Mouse (Mus musculus): ENCODE measurements at regions not wholly inside any gene's neighbourhood (a gene's known extent, or its start where the extent isn't known, plus 50 kb on each side); places are given as distances from the start of the nearest gene placed in this dataset.
A peak's percentile ranks its signal among the peaks of the same experiment; 100 is the strongest.

DNA sequence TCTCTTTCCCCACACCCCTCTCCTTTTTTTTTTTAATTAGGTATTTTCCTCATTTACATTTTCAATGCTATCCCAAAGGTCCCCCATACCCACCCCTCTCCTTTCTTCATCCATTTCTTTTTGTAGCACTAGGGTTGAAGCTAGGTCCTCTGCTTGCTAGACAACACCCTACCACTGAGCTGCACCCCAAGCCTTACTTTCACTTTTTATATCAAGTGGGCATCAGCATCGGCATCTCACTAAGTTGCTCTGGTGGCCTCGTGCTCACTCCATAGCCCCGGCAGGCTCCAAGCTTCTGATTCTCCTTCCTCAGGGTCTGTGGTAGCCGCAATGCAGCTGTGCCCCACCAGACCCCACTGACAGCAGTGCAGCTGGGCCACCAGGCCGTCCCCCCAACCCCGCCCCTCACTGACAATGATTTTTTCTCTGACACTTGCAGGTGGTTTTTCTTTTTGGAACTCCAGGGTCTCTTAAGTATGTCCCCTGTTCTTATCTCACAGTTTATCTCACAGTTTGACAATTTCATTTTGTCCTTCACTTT is 77.5 kb downstream of the Nufip1 start:
- 82% methylated on average over 6 of the region's 6 CpGs for WGBS
- DNase-seq (ENCODE audit: low spot score) = no peak

DNA sequence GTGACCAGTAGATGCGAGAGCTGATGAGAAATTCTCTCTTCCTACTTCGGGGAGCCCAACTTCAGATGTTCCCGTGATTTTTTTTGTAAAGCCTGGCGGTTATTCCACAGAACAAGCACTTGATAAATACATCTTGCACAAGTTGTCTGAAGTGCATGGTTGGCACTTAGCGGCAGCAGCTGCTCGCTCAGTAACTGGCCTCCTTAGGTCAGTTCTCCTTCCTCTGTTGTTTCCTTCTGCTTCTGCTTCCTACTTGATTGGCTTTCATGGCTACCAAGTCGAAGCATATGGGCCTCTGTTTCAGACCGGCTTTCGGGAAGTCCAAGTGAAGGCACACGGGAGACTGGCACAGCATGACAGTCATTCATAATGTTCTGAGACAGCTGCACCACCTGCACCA is 84.6 kb downstream of the Nufip1 start:
- Histone ChIP-seq H3K4me1 (replicated peaks; ENCODE audit: control insufficient read depth, insufficient read depth, low read length) (no peaks in the 10 kb centered on the region), H3K27me3 (replicated peaks; ENCODE audit: control insufficient read depth, insufficient read depth, low read length) (no peaks in the 10 kb centered on the region), H3K27ac (ENCODE audit: low read depth, low read length) (no peak overlapping the region), H3K36me3 (ENCODE audit: control insufficient read depth, insufficient read depth, low read length) (no peaks in the 10 kb centered on the region), H3K9me3 (ENCODE audit: control insufficient read depth, low read length) (no peaks in the 10 kb centered on the region), H3K4me3 (ENCODE audit: low read depth, low read length) (no peak overlapping the region), H3K9ac (ENCODE audit: low read depth, low read length) (no peak overlapping the region), H3K4me2 (no peak overlapping the region)
- ATAC-seq (replicated peaks; ENCODE audit: low FRiP score) = no peak
- 62% methylated on average over 10 of the region's 10 CpGs for WGBS
- no peak for DNase-seq (ENCODE audit: low spot score)

More for the DNA sequence above, 77.5 kb downstream of the Nufip1 start:
- Histone ChIP-seq H3K4me3 (ENCODE audit: low read depth, low read length) (no peak overlapping the region), H3K9ac (ENCODE audit: low read depth, low read length) (no peak overlapping the region), H3K4me2 (no peak overlapping the region), H3K27ac (ENCODE audit: low read depth, low read length) (no peak overlapping the region), H3K9me3 (ENCODE audit: control insufficient read depth, low read length) (no peaks in the 10 kb centered on the region), H3K4me1 (replicated peaks; ENCODE audit: control insufficient read depth, insufficient read depth, low read length) (no peaks in the 10 kb centered on the region), H3K36me3 (ENCODE audit: control insufficient read depth, insufficient read depth, low read length) (no peaks in the 10 kb centered on the region), H3K27me3 (replicated peaks; ENCODE audit: control insufficient read depth, insufficient read depth, low read length) (no peaks in the 10 kb centered on the region)
- ATAC-seq (replicated peaks; ENCODE audit: low FRiP score) = no peak

DNA sequence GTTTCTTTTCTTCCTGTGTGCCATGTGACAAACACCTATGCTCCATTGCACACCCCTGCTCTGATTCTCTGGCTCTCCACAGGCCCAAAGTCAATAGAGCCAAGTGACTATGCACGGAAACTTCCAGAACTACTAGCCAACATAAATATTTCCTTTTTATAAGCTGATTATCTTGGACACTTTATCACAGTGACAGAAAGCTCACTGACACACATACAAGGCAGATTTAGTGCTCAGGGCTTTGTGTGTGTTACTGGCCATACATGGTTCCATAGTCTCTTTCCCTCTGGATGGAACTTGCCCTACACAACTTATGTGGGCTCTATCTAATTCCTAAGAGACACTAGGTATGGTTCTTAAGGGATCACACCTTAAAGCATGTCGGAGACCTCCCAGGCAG is 86.7 kb downstream of the Nufip1 start:
- Histone ChIP-seq H3K27ac (ENCODE audit: low read depth, low read length) (no peak overlapping the region), H3K4me1 (replicated peaks; ENCODE audit: control insufficient read depth, insufficient read depth, low read length) (no peaks in the 10 kb centered on the region), H3K9ac (ENCODE audit: low read depth, low read length) (no peak overlapping the region), H3K4me2 (no peak overlapping the region), H3K9me3 (ENCODE audit: control insufficient read depth, low read length) (no peaks in the 10 kb centered on the region), H3K27me3 (replicated peaks; ENCODE audit: control insufficient read depth, insufficient read depth, low read length) (no peaks in the 10 kb centered on the region), H3K4me3 (ENCODE audit: low read depth, low read length) (no peak overlapping the region), H3K36me3 (ENCODE audit: control insufficient read depth, insufficient read depth, low read length) (no peaks in the 10 kb centered on the region)
- WGBS = 71% methylated on average over 2 of the region's 2 CpGs
- ATAC-seq (replicated peaks; ENCODE audit: low FRiP score) (no peak), DNase-seq (ENCODE audit: low spot score) (no peak)

GRCm38 (mm10) chr14:76198406-76198805 is 87.7 kb downstream of the Nufip1 start:
- ATAC-seq (replicated peaks; ENCODE audit: low FRiP score) (no peak), DNase-seq (ENCODE audit: low spot score) (no peak)
- no peaks in the 10 kb centered on the region for H3K9me3 ChIP-seq (ENCODE audit: control insufficient read depth, low read length)
- no peak overlapping the region for H3K9ac ChIP-seq (ENCODE audit: low read depth, low read length)
- 71% methylated on average over 5 of the region's 5 CpGs for WGBS
- no peaks in the 10 kb centered on the region for H3K36me3 ChIP-seq (ENCODE audit: control insufficient read depth, insufficient read depth, low read length)
- H3K4me3 ChIP-seq (ENCODE audit: low read depth, low read length) = no peak overlapping the region
- no peaks in the 10 kb centered on the region for H3K4me1 ChIP-seq (replicated peaks; ENCODE audit: control insufficient read depth, insufficient read depth, low read length)
- H3K4me2 ChIP-seq = no peak overlapping the region
- no peaks in the 10 kb centered on the region for H3K27me3 ChIP-seq (replicated peaks; ENCODE audit: control insufficient read depth, insufficient read depth, low read length)
- H3K27ac ChIP-seq (ENCODE audit: low read depth, low read length) = no peak overlapping the region

- Histone ChIP-seq H3K9ac (ENCODE audit: low read depth, low read length) (no peak overlapping the region), H3K4me1 (replicated peaks; ENCODE audit: control insufficient read depth, insufficient read depth, low read length) (no peaks in the 10 kb centered on the region), H3K4me2 (no peak overlapping the region), H3K9me3 (ENCODE audit: control insufficient read depth, low read length) (no peaks in the 10 kb centered on the region), H3K27me3 (replicated peaks; ENCODE audit: control insufficient read depth, insufficient read depth, low read length) (no peaks in the 10 kb centered on the region), H3K27ac (ENCODE audit: low read depth, low read length) (no peak overlapping the region), H3K36me3 (ENCODE audit: control insufficient read depth, insufficient read depth, low read length) (no peaks in the 10 kb centered on the region), H3K4me3 (ENCODE audit: low read depth, low read length) (no peak overlapping the region)
- 89% methylated on average over 4 of the region's 4 CpGs for WGBS
- DNase-seq (ENCODE audit: low spot score) = no peak
- no peak for ATAC-seq (replicated peaks; ENCODE audit: low FRiP score)
Measured at GRCm38 (mm10) chr14:76202595-76202994, 91.9 kb downstream of the Nufip1 start.

GRCm38 (mm10) chr14:76203135-76203534 is 92.4 kb downstream of the Nufip1 start:
- ATAC-seq (replicated peaks; ENCODE audit: low FRiP score) = no peak
- H3K36me3 ChIP-seq (ENCODE audit: control insufficient read depth, insufficient read depth, low read length) = no peaks in the 10 kb centered on the region
- no peak overlapping the region for H3K4me3 ChIP-seq (ENCODE audit: low read depth, low read length)
- no peaks in the 10 kb centered on the region for H3K9me3 ChIP-seq (ENCODE audit: control insufficient read depth, low read length)
- no peak for DNase-seq (ENCODE audit: low spot score)
- H3K27me3 ChIP-seq (replicated peaks; ENCODE audit: control insufficient read depth, insufficient read depth, low read length) = no peaks in the 10 kb centered on the region
- no peak overlapping the region for H3K9ac ChIP-seq (ENCODE audit: low read depth, low read length)
- no peak overlapping the region for H3K4me2 ChIP-seq
- no peak overlapping the region for H3K27ac ChIP-seq (ENCODE audit: low read depth, low read length)
- 47% methylated on average over 1 of the region's 1 CpGs for WGBS
- H3K4me1 ChIP-seq (replicated peaks; ENCODE audit: control insufficient read depth, insufficient read depth, low read length) = no peaks in the 10 kb centered on the region

GRCm38 (mm10) chr14:76216446-76217177 is 105.9 kb downstream of the Nufip1 start:
- no peak for ATAC-seq (replicated peaks; ENCODE audit: low FRiP score)
- Histone ChIP-seq H3K4me2 (peak overlapping the region; percentile 4; the same call in 1 of the 2 replicates), H3K4me3 (ENCODE audit: low read depth, low read length) (no peak overlapping the region), H3K9ac (ENCODE audit: low read depth, low read length) (no peak overlapping the region), H3K27me3 (replicated peaks; ENCODE audit: control insufficient read depth, insufficient read depth, low read length) (no peaks in the 10 kb centered on the region), H3K4me1 (replicated peaks; ENCODE audit: control insufficient read depth, insufficient read depth, low read length) (0 out of 2 replicates have a peak, but pooled peaks cover under 1% of the 10 kb centered on the region), H3K9me3 (ENCODE audit: control insufficient read depth, low read length) (no peaks in the 10 kb centered on the region), H3K36me3 (ENCODE audit: control insufficient read depth, insufficient read depth, low read length) (no peaks in the 10 kb centered on the region), H3K27ac (ENCODE audit: low read depth, low read length) (no peak overlapping the region)
- WGBS = 64% methylated on average over 12 of the region's 12 CpGs
- DNase-seq (ENCODE audit: low spot score) = no peak

- Histone ChIP-seq H3K4me2 (peak overlapping the region; percentile 4; the same call in 1 of the 2 replicates), H3K27ac (ENCODE audit: low read depth, low read length) (no peak overlapping the region), H3K9me3 (ENCODE audit: control insufficient read depth, low read length) (no peaks in the 10 kb centered on the region), H3K9ac (ENCODE audit: low read depth, low read length) (no peak overlapping the region), H3K4me1 (replicated peaks; ENCODE audit: control insufficient read depth, insufficient read depth, low read length) (0 out of 2 replicates have a peak, but pooled peaks cover 5% of the 10 kb centered on the region), H3K4me3 (ENCODE audit: low read depth, low read length) (no peak overlapping the region), H3K36me3 (ENCODE audit: control insufficient read depth, insufficient read depth, low read length) (no peaks in the 10 kb centered on the region), H3K27me3 (replicated peaks; ENCODE audit: control insufficient read depth, insufficient read depth, low read length) (no peaks in the 10 kb centered on the region)
- 57% methylated on average over 9 of the region's 9 CpGs for WGBS
- DNase-seq (ENCODE audit: low spot score) (no peak), ATAC-seq (replicated peaks; ENCODE audit: low FRiP score) (no peak)
Measured at GRCm38 (mm10) chr14:76217178-76217500, 106.4 kb downstream of the Nufip1 start.

All from liver, embryonic 11.5 days (tissue).